Mouse (Mus musculus) intestine, embryonic 14.5 days (tissue): ENCODE results near the gene Ssrp1. TPM values are rescaled to one million over a fixed set of nuclear protein-coding genes. Genes with fewer than 3 reads are reported as not detected.

Experiments
- ATAC-seq: fragments of 200-750 bp; cut with Nextera tagmentation; replicated peaks from 2 replicates; pipeline ENCODE4 v1.8.0; 2017; ENCODE audit warnings: low read depth, moderate number of reproducible peaks, moderate TSS enrichment, moderate library complexity; ENCODE audit not compliant: low FRiP score, low TSS enrichment
- DNase-seq: peaks from one replicate; pipeline ENCODE4 v3.0.0-alpha.2; 2018; ENCODE audit warnings: low spot score
- H3K27ac ChIP-seq: fragments of 300-500 bp; sonication (generic); 2 replicates; pipeline ENCODE4 v1.5.1; 2014; ENCODE audit warnings: low read depth, mild to moderate bottlenecking, control low read depth
- H3K27me3 ChIP-seq: fragments of 300-500 bp; sonication (generic); replicated peaks from 2 replicates; pipeline ENCODE4 v1.6.1; 2014; ENCODE audit warnings: low read length, control low read depth; ENCODE audit not compliant: control insufficient read depth, insufficient read depth
- H3K36me3 ChIP-seq: fragments of 300-500 bp; sonication (generic); 2 replicates; pipeline ENCODE4 v1.6.1; 2014; ENCODE audit warnings: low read length, control low read depth; ENCODE audit not compliant: control insufficient read depth, insufficient read depth
- H3K4me1 ChIP-seq: fragments of 300-500 bp; sonication (generic); replicated peaks from 2 replicates; pipeline ENCODE4 v1.6.1; 2014; ENCODE audit warnings: low read length, control low read depth, mixed read lengths; ENCODE audit not compliant: control insufficient read depth, insufficient read depth
- H3K4me2 ChIP-seq: fragments of 300-500 bp; sonication (generic); 2 replicates; pipeline ENCODE4 v1.6.1; 2014; ENCODE audit warnings: low read length
- H3K4me3 ChIP-seq: fragments of 300-500 bp; sonication (generic); 2 replicates; pipeline ENCODE4 v1.5.1; 2014; ENCODE audit warnings: low read depth, low read length, control low read depth, mixed read lengths
- H3K9ac ChIP-seq: fragments of 300-500 bp; sonication (generic); 2 replicates; pipeline ENCODE4 v1.6.1; 2014; ENCODE audit warnings: mild to moderate bottlenecking, low read length
- H3K9me3 ChIP-seq: fragments of 300-500 bp; sonication (generic); 2 replicates; pipeline ENCODE4 v1.6.1; 2016; ENCODE audit warnings: low read length, control low read depth; ENCODE audit not compliant: control insufficient read depth
- WGBS: fragments of 180-500 bp; shearing (Covaris S2); extraction: QIAGEN DNeasy Blood & Tissue Kit; methylation state at CpG from one replicate; pipeline ENCODE4 v1.1.7; 2014; 5-methylcytosine and 5-hydroxymethylcytosine counted together
- polyA plus RNA-seq: library from polyadenylated mRNA; unstranded; fragments of >200 nt; fragmentation: Nextera tagmentation; extraction: Ambion mirVana; gene quantifications from 2 replicates; pipeline ENCODE4 v1.2.1, GENCODE M21; 2014

Gene Ssrp1
- polyA plus RNA-seq, 1 experiment from 2014 or later: 308 TPM

- 75% methylated on average over 5 of the region's 5 CpGs for WGBS
- no peaks in the 10 kb centered on the region for H3K27me3 ChIP-seq
- H3K4me3 ChIP-seq: no peak overlapping the region
- ATAC-seq: no peak
- H3K27ac ChIP-seq: no peak overlapping the region
- H3K9me3 ChIP-seq: no peaks in the 10 kb centered on the region
- no peak overlapping the region for H3K4me2 ChIP-seq
- peaks cover 44% of the 10 kb centered on the region for H3K36me3 ChIP-seq
- no peak for DNase-seq
- no peak overlapping the region for H3K9ac ChIP-seq
- 0 out of 2 replicates have a peak, but pooled peaks cover 4% of the 10 kb centered on the region for H3K4me1 ChIP-seq
These were observed 34.9 kb downstream of the Ssrp1 start for GRCm38 (mm10) chr2:85071921-85072320.

DNA sequence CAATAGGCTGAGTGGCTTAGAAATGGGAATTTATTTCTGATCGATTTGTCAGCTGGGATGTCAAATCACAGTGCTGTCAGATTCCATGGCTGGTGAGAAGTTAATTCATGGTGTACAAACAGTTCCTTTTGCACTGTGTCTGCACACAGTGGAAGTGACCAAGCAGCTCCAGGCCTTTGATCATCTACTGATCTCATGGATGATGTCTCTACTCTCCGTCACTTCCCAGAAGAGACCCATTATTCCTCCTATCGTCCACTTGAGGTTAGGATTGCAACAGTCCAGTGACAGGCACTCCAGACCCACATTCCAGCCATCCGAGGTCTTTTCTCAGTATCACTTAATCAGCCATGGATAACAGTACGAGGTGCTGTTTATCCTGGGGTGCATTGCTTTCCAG, 36.7 kb downstream of the Ssrp1 start:
- 85% methylated on average over 5 of the region's 5 CpGs for WGBS
- Histone ChIP-seq H3K9ac (no peak overlapping the region), H3K36me3 (peaks cover 40% of the 10 kb centered on the region), H3K4me2 (no peak overlapping the region), H3K4me1 (no peaks in the 10 kb centered on the region), H3K27me3 (no peaks in the 10 kb centered on the region), H3K27ac (no peak overlapping the region), H3K9me3 (no peaks in the 10 kb centered on the region), H3K4me3 (no peak overlapping the region)
- no peak for ATAC-seq
- DNase-seq: no peak

GRCm38 (mm10) chr2:85088716-85089646, 51.9 kb downstream of the Ssrp1 start:
- ATAC-seq (0 out of 2 replicates have a peak, but pooled peaks have one; percentile 27), DNase-seq (no peak)
- 65% methylated on average over 11 of the region's 11 CpGs for WGBS
- Histone ChIP-seq H3K9me3 (no peaks in the 10 kb centered on the region), H3K4me3 (no peak overlapping the region), H3K27ac (no peak overlapping the region), H3K4me1 (no peaks in the 10 kb centered on the region), H3K9ac (no peak overlapping the region), H3K27me3 (no peaks in the 10 kb centered on the region), H3K4me2 (no peak overlapping the region), H3K36me3 (no peaks in the 10 kb centered on the region)

GRCm38 (mm10) chr2:85091325-85091724, 54.3 kb downstream of the Ssrp1 start:
- H3K4me2 ChIP-seq: no peak overlapping the region
- DNase-seq: no peak
- no peaks in the 10 kb centered on the region for H3K27me3 ChIP-seq
- 93% methylated on average over 4 of the region's 4 CpGs for WGBS
- H3K27ac ChIP-seq: no peak overlapping the region
- H3K9ac ChIP-seq: no peak overlapping the region
- no peak for ATAC-seq
- H3K36me3 ChIP-seq: no peaks in the 10 kb centered on the region
- no peak overlapping the region for H3K4me3 ChIP-seq
- H3K4me1 ChIP-seq: no peaks in the 10 kb centered on the region; the same call in 1 of the 2 replicates
- no peaks in the 10 kb centered on the region for H3K9me3 ChIP-seq

GRCm38 (mm10) chr2:85093376-85093775, 56.3 kb downstream of the Ssrp1 start:
- Histone ChIP-seq H3K9me3 (no peaks in the 10 kb centered on the region), H3K27ac (no peak overlapping the region), H3K36me3 (no peaks in the 10 kb centered on the region), H3K9ac (no peak overlapping the region), H3K4me2 (no peak overlapping the region), H3K4me1 (no peaks in the 10 kb centered on the region; the same call in 1 of the 2 replicates), H3K4me3 (no peak overlapping the region), H3K27me3 (no peaks in the 10 kb centered on the region)
- 74% methylated on average over 1 of the region's 1 CpGs for WGBS
- ATAC-seq: no peak
- DNase-seq: no peak

- 51% methylated on average over 5 of the region's 5 CpGs for WGBS
- DNase-seq (no peak), ATAC-seq (no peak)
- Histone ChIP-seq H3K4me1 (peaks cover 3% of the 10 kb centered on the region; the same call in 1 of the 2 replicates), H3K4me2 (no peak overlapping the region), H3K27me3 (no peaks in the 10 kb centered on the region), H3K9me3 (0 out of 2 replicates have a peak, but pooled peaks cover 2% of the 10 kb centered on the region), H3K9ac (no peak overlapping the region), H3K4me3 (no peak overlapping the region), H3K36me3 (no peaks in the 10 kb centered on the region), H3K27ac (no peak overlapping the region)
These were observed 58.9 kb downstream of the Ssrp1 start for GRCm38 (mm10) chr2:85095906-85096305.

Other genes with a start within 250 kb of the Ssrp1 start
- 33.2 and 33.3 TPM in 2 replicates for gene Ube2l6, start 238.4 kb upstream of the Ssrp1 start, polyA plus RNA-seq
- gene Smtnl1, start 214.6 kb upstream of the Ssrp1 start, polyA plus RNA-seq: 0.27 TPM in 1 of 2 replicates, not detected in the other
- gene Timm10, start 210.2 kb upstream of the Ssrp1 start, polyA plus RNA-seq: 73.7 and 75.5 TPM in 2 replicates
- 18.3 and 18.7 TPM in 2 replicates for gene Slc43a1, start 198.4 kb upstream of the Ssrp1 start, polyA plus RNA-seq
- 0.99 and 1.9 TPM in 2 replicates for gene Rtn4rl2, start 150.5 kb upstream of the Ssrp1 start, polyA plus RNA-seq
- gene Slc43a3, start 100.7 kb upstream of the Ssrp1 start, polyA plus RNA-seq: 46.7 and 54.7 TPM in 2 replicates
- not detected in 2 replicates for gene Prg2, start 56.8 kb upstream of the Ssrp1 start, polyA plus RNA-seq
- not detected in 2 replicates for gene Prg3, start 49.0 kb upstream of the Ssrp1 start, polyA plus RNA-seq
- gene P2rx3, start 228 bp downstream of the Ssrp1 start, polyA plus RNA-seq: 0.62 and 2.0 TPM in 2 replicates
- gene Tnks1bp1, start 10.8 kb downstream of the Ssrp1 start, polyA plus RNA-seq: 11.7 and 15.3 TPM in 2 replicates
- gene Aplnr, start 99.0 kb downstream of the Ssrp1 start, polyA plus RNA-seq: 53.6 and 54.3 TPM in 2 replicates
- 5.2 and 5.4 TPM in 2 replicates for gene Lrrc55, start 160.0 kb downstream of the Ssrp1 start, polyA plus RNA-seq